Mouse (Mus musculus) kidney, embryonic 15.5 days (tissue): ENCODE measurements around the gene Agtrap. TPM values are rescaled to one million over a fixed set of nuclear protein-coding genes. Genes with fewer than 3 reads are reported as not detected.
"Not testable (repeated sequence)": the region's sequence is repeated elsewhere in the genome, so short reads cannot be mapped to it uniquely, and the experiment has no call there.

Source experiments
- ATAC-seq: fragments of 200-750 bp; cut with Nextera tagmentation; replicated peaks from 2 replicates; pipeline ENCODE4 v1.8.0; 2017; ENCODE audit warnings: moderate TSS enrichment; ENCODE audit not compliant: low FRiP score
- H3K27ac ChIP-seq: fragments of 300-500 bp; sonication (generic); 2 replicates; pipeline ENCODE4 v1.5.1; 2015; ENCODE audit warnings: mild to moderate bottlenecking, inconsistent platforms
- H3K27me3 ChIP-seq: fragments of 300-500 bp; sonication (generic); 2 replicates; pipeline ENCODE4 v1.6.1; 2015; ENCODE audit warnings: inconsistent platforms
- H3K36me3 ChIP-seq: fragments of 300-500 bp; sonication (generic); 2 replicates; pipeline ENCODE4 v1.6.1; 2015; ENCODE audit warnings: inconsistent platforms
- H3K4me1 ChIP-seq: fragments of 300-500 bp; sonication (generic); 2 replicates; pipeline ENCODE4 v1.6.1; 2015; ENCODE audit warnings: inconsistent platforms
- H3K4me2 ChIP-seq: fragments of 300-500 bp; sonication (generic); 2 replicates; pipeline ENCODE4 v1.6.1; 2015; ENCODE audit warnings: moderate library complexity, mild to moderate bottlenecking, inconsistent platforms
- H3K4me3 ChIP-seq: fragments of 300-500 bp; sonication (generic); replicated peaks from 2 replicates; pipeline ENCODE4 v1.5.1; 2015; ENCODE audit warnings: mild to moderate bottlenecking, inconsistent platforms
- H3K9ac ChIP-seq: fragments of 300-500 bp; sonication (generic); 2 replicates; pipeline ENCODE4 v1.6.1; 2015; ENCODE audit warnings: mild to moderate bottlenecking, inconsistent platforms
- H3K9me3 ChIP-seq: fragments of 300-500 bp; sonication (generic); replicated peaks from 2 replicates; pipeline ENCODE4 v1.6.1; 2016; ENCODE audit warnings: inconsistent platforms
- WGBS: fragments of 180-500 bp; shearing (Covaris S2); methylation state at CpG from one replicate; pipeline ENCODE4 v1.1.7; 2015; ENCODE audit warnings: mixed read lengths; 5-methylcytosine and 5-hydroxymethylcytosine counted together
- polyA plus RNA-seq: library from polyadenylated mRNA; unstranded; fragments of >200 nt; fragmentation: Nextera tagmentation; extraction: Ambion mirVana; gene quantifications from 2 replicates; pipeline ENCODE4 v1.2.1, GENCODE M21; 2015

Gene Agtrap
- polyA plus RNA-seq, 1 experiment from 2014 or later = 24.4 TPM

GRCm38 (mm10) chr4:148120555-148120954, 32.7 kb upstream of the Agtrap start:
- no peak overlapping the region for H3K27ac ChIP-seq
- no peak overlapping the region for H3K4me2 ChIP-seq
- no peak overlapping the region for H3K4me3 ChIP-seq
- H3K4me1 ChIP-seq = peaks cover 9% of the 10 kb centered on the region
- H3K9me3 ChIP-seq = no peaks in the 10 kb centered on the region; the same call in 1 of the 2 replicates
- H3K9ac ChIP-seq = no peak overlapping the region
- peaks cover 6% of the 10 kb centered on the region; the same call in 1 of the 2 replicates for H3K27me3 ChIP-seq
- no peaks in the 10 kb centered on the region for H3K36me3 ChIP-seq
- WGBS = 69% methylated on average over 9 of the region's 9 CpGs
- ATAC-seq = no peak

GRCm38 (mm10) chr4:148119578-148119977, 31.7 kb upstream of the Agtrap start:
- H3K9ac ChIP-seq, H3K27ac ChIP-seq, H3K27me3 ChIP-seq, H3K36me3 ChIP-seq, H3K4me2 ChIP-seq, H3K9me3 ChIP-seq, ATAC-seq, H3K4me3 ChIP-seq: not testable (repeated sequence)
- 90% methylated on average over 9 of the region's 9 CpGs for WGBS
- peaks cover 17% of the 10 kb centered on the region for H3K4me1 ChIP-seq

GRCm38 (mm10) chr4:148117392-148117791, 29.6 kb upstream of the Agtrap start:
- H3K4me2 ChIP-seq = no peak overlapping the region
- H3K9ac ChIP-seq = no peak overlapping the region
- no peaks in the 10 kb centered on the region; the same call in 1 of the 2 replicates for H3K9me3 ChIP-seq
- peaks cover 12% of the 10 kb centered on the region; the same call in 1 of the 2 replicates for H3K27me3 ChIP-seq
- WGBS = 72% methylated on average over 4 of the region's 4 CpGs
- H3K4me3 ChIP-seq = no peak overlapping the region
- H3K27ac ChIP-seq = no peak overlapping the region
- H3K36me3 ChIP-seq = no peaks in the 10 kb centered on the region
- peaks cover 14% of the 10 kb centered on the region for H3K4me1 ChIP-seq
- no peak for ATAC-seq

GRCm38 (mm10) chr4:148116657-148117056, 28.8 kb upstream of the Agtrap start:
- Histone ChIP-seq H3K27ac (no peak overlapping the region), H3K4me1 (peaks cover 11% of the 10 kb centered on the region), H3K9me3 (no peaks in the 10 kb centered on the region; the same call in 1 of the 2 replicates), H3K4me2 (no peak overlapping the region), H3K36me3 (no peaks in the 10 kb centered on the region), H3K9ac (no peak overlapping the region), H3K4me3 (no peak overlapping the region), H3K27me3 (peaks cover 13% of the 10 kb centered on the region; the same call in 1 of the 2 replicates)
- 81% methylated on average over 4 of the region's 4 CpGs for WGBS
- ATAC-seq = no peak

GRCm38 (mm10) chr4:148115467-148115866, 27.6 kb upstream of the Agtrap start:
- H3K9me3 ChIP-seq = no peaks in the 10 kb centered on the region; the same call in 1 of the 2 replicates
- H3K4me1 ChIP-seq = peaks cover 11% of the 10 kb centered on the region
- no peaks in the 10 kb centered on the region for H3K36me3 ChIP-seq
- H3K27ac ChIP-seq = no peak overlapping the region
- 0 out of 2 replicates have a peak overlapping the region, but pooled peaks have one; percentile 3 for H3K4me3 ChIP-seq
- H3K9ac ChIP-seq = no peak overlapping the region
- 3% methylated on average over 15 of the region's 15 CpGs for WGBS
- ATAC-seq = peak; percentile 63
- peaks cover 7% of the 10 kb centered on the region; the same call in 1 of the 2 replicates for H3K27me3 ChIP-seq
- H3K4me2 ChIP-seq = peak overlapping the region; percentile 41

- H3K4me3 ChIP-seq = no peak overlapping the region
- H3K27ac ChIP-seq = no peak overlapping the region
- H3K9me3 ChIP-seq = no peaks in the 10 kb centered on the region; the same call in 1 of the 2 replicates
- no peaks in the 10 kb centered on the region for H3K36me3 ChIP-seq
- no peak overlapping the region for H3K9ac ChIP-seq
- H3K4me2 ChIP-seq = peak overlapping the region; percentile 41
- 4% methylated on average over 15 of the region's 15 CpGs for WGBS
- peaks cover 7% of the 10 kb centered on the region; the same call in 1 of the 2 replicates for H3K27me3 ChIP-seq
- peaks cover 11% of the 10 kb centered on the region for H3K4me1 ChIP-seq
- ATAC-seq = peak; percentile 55; the same call in 1 of the 2 replicates
Observed at GRCm38 (mm10) chr4:148114758-148115391, 27.0 kb upstream of the Agtrap start.

- no peak overlapping the region for H3K27ac ChIP-seq
- no peak for ATAC-seq
- H3K9ac ChIP-seq = no peak overlapping the region
- H3K9me3 ChIP-seq = no peaks in the 10 kb centered on the region; the same call in 1 of the 2 replicates
- no peaks in the 10 kb centered on the region for H3K36me3 ChIP-seq
- H3K27me3 ChIP-seq = peaks cover 11% of the 10 kb centered on the region
- no peak overlapping the region for H3K4me2 ChIP-seq
- 80% methylated on average over 12 of the region's 12 CpGs for WGBS
- H3K4me1 ChIP-seq = peaks cover 30% of the 10 kb centered on the region
- no peak overlapping the region for H3K4me3 ChIP-seq
Observed at GRCm38 (mm10) chr4:148112519-148112918, 24.7 kb upstream of the Agtrap start.

GRCm38 (mm10) chr4:148109215-148109614, 21.4 kb upstream of the Agtrap start:
- H3K9me3 ChIP-seq = no peaks in the 10 kb centered on the region
- H3K4me2 ChIP-seq = no peak overlapping the region
- H3K36me3 ChIP-seq = no peaks in the 10 kb centered on the region
- no peak overlapping the region for H3K9ac ChIP-seq
- H3K4me1 ChIP-seq = peaks cover 27% of the 10 kb centered on the region
- peaks cover 19% of the 10 kb centered on the region for H3K27me3 ChIP-seq
- no peak overlapping the region for H3K27ac ChIP-seq
- 72% methylated on average over 5 of the region's 5 CpGs for WGBS
- H3K4me3 ChIP-seq = no peak overlapping the region
- no peak for ATAC-seq

- Histone ChIP-seq H3K4me1 (peaks cover 27% of the 10 kb centered on the region), H3K4me3 (no peak overlapping the region), H3K27me3 (peaks cover 19% of the 10 kb centered on the region), H3K9ac (no peak overlapping the region), H3K4me2 (0 out of 2 replicates have a peak overlapping the region, but pooled peaks have one; percentile 51), H3K9me3 (no peaks in the 10 kb centered on the region), H3K27ac (no peak overlapping the region), H3K36me3 (no peaks in the 10 kb centered on the region)
- 46% methylated on average over 7 of the region's 7 CpGs for WGBS
- ATAC-seq = no peak
Observed at GRCm38 (mm10) chr4:148108565-148109100, 20.8 kb upstream of the Agtrap start.

- peak; percentile 91 for ATAC-seq
- Histone ChIP-seq H3K27ac (peak overlapping the region; percentile 57), H3K9ac (0 out of 2 replicates have a peak overlapping the region, but pooled peaks have one; percentile 8), H3K4me1 (peaks cover 27% of the 10 kb centered on the region), H3K27me3 (peaks cover 19% of the 10 kb centered on the region), H3K4me2 (peak overlapping the region; percentile 51), H3K36me3 (no peaks in the 10 kb centered on the region), H3K9me3 (no peaks in the 10 kb centered on the region), H3K4me3 (peak overlapping the region; percentile 16)
- 6% methylated on average over 22 of the region's 22 CpGs for WGBS
Observed at GRCm38 (mm10) chr4:148107621-148108291, 19.9 kb upstream of the Agtrap start.

GRCm38 (mm10) chr4:148104146-148104545, 16.3 kb upstream of the Agtrap start:
- Histone ChIP-seq H3K9ac (no peak overlapping the region), H3K36me3 (no peaks in the 10 kb centered on the region), H3K27ac (no peak overlapping the region), H3K4me3 (no peak overlapping the region), H3K9me3 (no peaks in the 10 kb centered on the region), H3K27me3 (peaks cover 15% of the 10 kb centered on the region), H3K4me2 (no peak overlapping the region), H3K4me1 (peaks cover 29% of the 10 kb centered on the region)
- WGBS = 80% methylated on average over 3 of the region's 3 CpGs
- no peak for ATAC-seq
